Mouse (Mus musculus): ENCODE data around the gene Rtn4ip1. TPM values are rescaled to one million over a fixed set of nuclear protein-coding genes. Genes with fewer than 3 reads are reported as not detected.

The Rtn4ip1 gene
- total RNA-seq (2021) = 10 to 100 TPM; 14.1 TPM
- long read RNA-seq, experiment 1, transcript Rtn4ip1-201 (9 exons, 2,981 nt) = major isoform, 36 of 42 reads
- long read RNA-seq, experiment 1, partial matches to known transcripts = 1 of 42 reads
- long read RNA-seq, experiment 1, other reads (novel, unspliced or antisense) = 5 of 42 reads
- long read RNA-seq, experiment 2, transcript Rtn4ip1-201 (9 exons, 2,981 nt) = major isoform, 24 of 26 reads
- long read RNA-seq, experiment 2, partial matches to known transcripts = 2 of 26 reads
- long read RNA-seq, experiment 2, other reads (novel, unspliced or antisense) = 0 of 26 reads

DNA sequence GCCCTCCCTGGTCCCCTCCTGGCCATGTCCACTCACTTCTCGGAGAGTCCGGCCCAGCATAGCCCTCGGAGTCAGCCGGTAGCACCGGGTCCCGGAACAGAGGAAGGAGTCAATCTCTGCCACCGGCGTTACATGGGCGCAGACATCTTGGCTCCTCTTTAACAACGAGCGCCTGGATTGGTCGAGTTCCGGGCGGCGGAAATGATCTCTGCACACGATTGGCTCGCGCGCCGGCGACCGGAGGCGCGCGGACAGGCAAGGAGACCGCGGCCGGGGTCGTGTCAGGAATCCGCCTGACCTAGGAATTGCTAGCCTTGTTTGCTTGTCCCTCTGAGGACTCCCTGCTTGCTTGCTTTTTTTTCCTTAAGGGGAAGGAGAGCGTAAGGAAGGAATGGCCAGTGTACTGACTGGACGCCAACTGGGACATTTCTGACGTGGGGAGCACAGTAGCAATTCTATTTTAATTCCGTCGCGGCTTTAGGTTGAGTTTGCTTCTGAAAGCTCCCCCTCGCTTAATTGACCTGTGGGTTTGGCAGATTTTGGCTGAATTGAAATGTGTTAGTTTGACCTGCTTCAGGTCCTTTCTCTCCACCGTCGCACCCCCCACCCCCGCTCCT, at the start of gene Rtn4ip1, which contains the start of gene Qrsl1:
Rtn4ip1 (plus strand) TSS at position 230 of the 617 bp plus-strand sequence.
Qrsl1 (minus strand) TSS at position 168 of the 617 bp plus-strand sequence.
- peak within 1 kb of the TSS; percentile 89 for H3K27ac ChIP-seq
- TF ChIP-seq CTCF (IDR thresholded peaks at IDR 0.05) = no peak
- intact Hi-C loops (cut with DNase I) = no loop called here
- peak within 1 kb of the TSS; percentile 88 for H3K4me3 ChIP-seq
- peak; percentile 94 to 96 for DNase-seq (ENCODE audit: extremely low spot score in 1 of 2, low spot score in 2 of 2)

DNA sequence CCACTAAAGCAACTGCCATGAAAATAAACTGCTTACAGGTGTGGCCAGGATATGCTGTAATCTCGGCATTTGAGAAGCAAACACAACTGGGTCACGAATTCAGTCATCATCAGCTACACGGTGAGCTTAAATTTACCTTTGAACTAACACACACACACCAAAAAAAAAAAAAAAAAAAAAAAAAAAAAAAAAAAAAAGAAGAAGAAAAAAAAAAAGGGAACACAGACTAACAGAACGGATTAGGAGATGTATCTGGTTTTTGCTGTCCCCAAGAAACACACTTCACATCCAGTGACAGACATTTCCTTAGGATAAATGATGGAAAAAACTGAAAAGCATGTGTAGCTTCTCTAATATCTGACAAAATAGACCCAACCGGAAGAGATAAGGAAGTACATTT, 49.7 kb upstream of the Rtn4ip1 start:
- intact Hi-C loops (cut with DNase I) = no loop called here
- H3K27ac ChIP-seq = no peak overlapping the region
- DNase-seq (ENCODE audit: extremely low spot score in 1 of 2, low spot score in 2 of 2) = no peak
- TF ChIP-seq CTCF (IDR thresholded peaks at IDR 0.05) = no peak
- H3K4me3 ChIP-seq = no peak overlapping the region

DNA sequence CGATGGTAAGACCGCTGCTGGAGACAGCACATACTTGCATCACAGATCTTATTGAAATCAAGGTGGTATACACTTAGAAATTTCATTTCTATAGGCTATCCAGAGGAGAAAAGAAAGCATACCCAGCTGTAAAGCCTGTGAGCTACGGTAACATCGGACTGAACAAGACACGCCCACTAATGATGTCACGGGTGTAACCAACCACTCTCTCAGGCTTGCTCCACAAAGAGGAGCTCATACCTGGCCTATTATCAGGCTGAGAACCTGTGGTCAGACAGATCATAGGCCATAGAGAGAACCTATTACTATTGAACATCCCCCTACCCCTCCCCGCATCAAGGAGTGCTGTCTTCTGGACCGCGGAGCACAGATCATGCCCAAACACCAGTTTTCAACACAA, 45.7 kb upstream of the Rtn4ip1 start:
- no peak for DNase-seq (ENCODE audit: extremely low spot score in 1 of 2, low spot score in 2 of 2)
- Histone ChIP-seq H3K4me3 (no peak overlapping the region), H3K27ac (no peak overlapping the region)
- TF ChIP-seq CTCF (IDR thresholded peaks at IDR 0.05) = no peak
- intact Hi-C loops (cut with DNase I) = no loop called here

DNA sequence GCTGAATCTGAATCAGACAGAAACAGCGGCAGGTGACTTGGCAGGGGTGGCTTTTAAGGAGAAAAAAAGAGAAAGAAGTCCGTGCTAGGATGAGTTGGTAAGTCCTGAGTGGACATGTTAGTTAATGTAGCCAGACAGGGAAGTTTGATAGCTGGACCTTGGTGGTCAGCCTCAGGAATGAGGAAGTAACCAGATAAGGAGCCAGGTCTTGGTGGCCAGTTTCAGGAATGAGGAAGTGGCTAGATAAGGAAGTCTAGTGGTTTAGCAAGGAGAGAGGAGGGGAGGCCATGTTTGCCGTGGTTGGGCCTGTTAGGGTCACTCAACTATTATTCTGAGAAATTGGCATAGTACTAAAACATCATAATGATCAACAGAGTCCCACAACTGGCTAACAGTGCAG, 45.3 kb upstream of the Rtn4ip1 start:
- no peak for DNase-seq (ENCODE audit: extremely low spot score in 1 of 2, low spot score in 2 of 2)
- H3K27ac ChIP-seq = no peak overlapping the region
- H3K4me3 ChIP-seq = no peak overlapping the region
- intact Hi-C loops (cut with DNase I) = no loop called here
- TF ChIP-seq CTCF (IDR thresholded peaks at IDR 0.05) = no peak

DNA sequence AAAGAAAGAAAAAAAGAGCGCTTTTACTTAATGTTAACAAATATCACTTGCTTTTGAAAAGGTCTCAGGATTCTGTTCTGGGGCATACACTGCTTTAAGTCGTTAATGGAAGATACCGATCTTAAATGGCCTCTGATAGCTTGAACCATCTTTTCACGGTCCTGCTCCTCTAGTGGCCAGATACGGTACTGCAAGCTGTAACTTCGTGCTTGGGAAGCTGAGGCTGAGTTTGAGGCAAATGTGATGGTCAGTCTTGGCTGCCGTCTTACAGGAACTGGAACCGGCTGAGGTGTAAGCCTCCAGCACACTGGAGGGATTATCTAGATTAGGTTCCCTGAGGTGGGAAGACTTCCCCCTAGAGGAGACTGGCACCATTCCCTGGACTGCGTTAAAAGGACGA, 30.9 kb upstream of the Rtn4ip1 start:
- intact Hi-C loops (cut with DNase I) = no loop called here
- DNase-seq (ENCODE audit: extremely low spot score in 1 of 2, low spot score in 2 of 2) = no peak
- peak; percentile 80 for TF ChIP-seq CTCF (IDR thresholded peaks at IDR 0.05)
- Histone ChIP-seq H3K4me3 (no peak overlapping the region), H3K27ac (no peak overlapping the region)

DNA sequence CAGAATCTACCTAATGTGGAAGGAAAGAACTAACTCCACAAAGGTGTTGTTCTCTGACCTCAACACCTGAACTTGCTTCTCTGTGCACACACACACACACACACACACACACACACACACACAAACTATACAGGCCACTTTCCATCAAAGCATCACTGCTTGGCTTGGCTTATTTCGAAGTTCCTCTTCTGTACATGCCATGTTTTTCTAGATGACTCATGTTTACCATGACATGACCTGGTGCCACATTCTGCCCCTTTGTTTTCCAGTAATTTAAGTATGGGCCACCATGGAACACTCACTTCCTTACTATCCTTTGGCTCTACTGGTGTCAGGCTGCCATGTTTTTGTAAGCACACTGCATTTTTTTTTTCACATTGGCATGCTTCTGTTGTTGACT, 30.1 kb upstream of the Rtn4ip1 start:
- intact Hi-C loops (cut with DNase I) = no loop called here
- TF ChIP-seq CTCF (IDR thresholded peaks at IDR 0.05) = no peak
- Histone ChIP-seq H3K4me3 (no peak overlapping the region), H3K27ac (no peak overlapping the region)
- DNase-seq (ENCODE audit: extremely low spot score in 1 of 2, low spot score in 2 of 2) = no peak

DNA sequence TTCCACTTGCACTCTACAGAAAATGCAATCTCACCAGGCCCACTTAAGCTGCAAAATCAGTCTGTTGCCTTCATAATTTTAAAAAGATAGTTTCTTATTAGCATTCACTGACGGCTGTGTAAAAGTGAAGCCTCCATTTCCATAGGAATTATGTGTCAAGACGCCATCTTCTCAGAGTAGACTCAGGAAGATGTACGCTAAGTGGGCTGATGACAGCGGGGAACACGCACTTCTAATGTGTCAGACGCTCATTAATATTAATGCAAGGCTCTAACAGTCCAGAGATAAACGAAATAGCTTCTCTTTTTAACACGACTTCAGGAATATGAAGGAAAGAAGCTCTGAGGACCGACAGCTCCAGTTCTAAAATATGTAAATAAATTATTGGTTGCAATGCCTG, 13.9 kb upstream of the Rtn4ip1 start:
- no peak overlapping the region for H3K27ac ChIP-seq
- no peak for DNase-seq (ENCODE audit: extremely low spot score in 1 of 2, low spot score in 2 of 2)
- TF ChIP-seq CTCF (IDR thresholded peaks at IDR 0.05) = no peak
- H3K4me3 ChIP-seq = no peak overlapping the region
- intact Hi-C loops (cut with DNase I) = no loop called here

DNA sequence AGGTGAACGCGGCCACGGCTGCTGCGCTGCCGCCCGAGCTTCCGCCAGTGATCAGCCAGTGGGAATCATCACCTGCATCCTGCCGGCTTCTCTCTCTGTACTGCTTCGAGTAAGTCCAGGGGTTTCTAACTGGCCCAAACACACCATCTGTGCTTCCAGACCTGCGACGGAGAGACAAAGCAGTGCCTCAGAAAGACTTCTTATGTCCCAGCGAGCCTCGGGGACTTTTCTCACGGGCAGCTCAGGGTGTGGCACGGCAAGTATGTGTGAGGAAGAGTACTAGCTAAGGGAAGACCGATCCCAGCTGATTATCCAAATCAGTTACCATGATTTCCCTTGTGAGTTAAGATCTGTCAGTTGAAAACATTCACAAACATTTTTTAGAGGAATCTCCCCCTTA, 12.6 kb upstream of the Rtn4ip1 start:
- no peak for TF ChIP-seq CTCF (IDR thresholded peaks at IDR 0.05)
- Histone ChIP-seq H3K27ac (no peak overlapping the region), H3K4me3 (no peak overlapping the region)
- DNase-seq (ENCODE audit: extremely low spot score in 1 of 2, low spot score in 2 of 2) = no peak
- intact Hi-C loops (cut with DNase I) = no loop called here

DNA sequence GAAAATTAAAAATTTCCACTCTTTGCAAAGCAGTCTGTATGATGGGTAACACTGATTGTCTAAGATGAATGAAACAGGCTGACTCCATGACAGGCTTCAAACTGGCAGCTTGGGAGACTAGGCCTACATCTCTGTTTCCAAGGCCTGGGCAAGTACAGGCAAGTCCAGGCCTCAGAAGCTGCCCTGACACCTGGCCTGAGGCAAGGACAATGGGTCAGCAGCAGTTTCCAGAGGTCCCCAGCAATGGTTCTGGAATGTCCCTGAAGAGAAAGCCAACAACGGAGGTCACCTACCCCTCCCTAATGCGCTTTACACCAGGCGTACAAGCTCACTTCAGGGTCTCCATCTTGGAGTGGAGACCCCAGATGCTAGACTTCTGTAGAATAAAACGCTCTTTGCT, 8.6 kb upstream of the Rtn4ip1 start:
- H3K27ac ChIP-seq = no peak overlapping the region
- TF ChIP-seq CTCF (IDR thresholded peaks at IDR 0.05) = no peak
- DNase-seq (ENCODE audit: extremely low spot score in 1 of 2, low spot score in 2 of 2) = no peak
- no peak overlapping the region for H3K4me3 ChIP-seq
- intact Hi-C loops (cut with DNase I) = no loop called here

DNA sequence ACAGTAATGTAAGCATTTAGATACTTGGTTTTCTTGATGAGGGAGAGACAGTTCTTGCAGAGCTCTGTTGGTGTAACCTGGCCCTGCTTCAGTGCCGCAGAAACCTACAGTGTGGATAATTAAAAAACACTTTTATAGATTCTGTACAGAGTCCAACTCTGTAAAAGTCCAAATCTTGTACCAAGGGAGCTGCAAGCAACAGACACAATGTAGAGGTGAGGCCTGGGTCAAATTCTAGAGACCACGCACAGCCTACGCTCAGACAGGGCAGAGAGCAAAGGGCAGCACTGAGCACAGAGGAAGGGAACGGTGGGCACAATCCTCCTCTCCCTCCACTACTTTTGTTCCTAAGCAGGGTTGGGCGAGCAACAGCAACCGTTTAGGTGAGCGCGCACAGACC, 5.5 kb upstream of the Rtn4ip1 start:
- no peak for DNase-seq (ENCODE audit: extremely low spot score in 1 of 2, low spot score in 2 of 2)
- no peak for TF ChIP-seq CTCF (IDR thresholded peaks at IDR 0.05)

DNA sequence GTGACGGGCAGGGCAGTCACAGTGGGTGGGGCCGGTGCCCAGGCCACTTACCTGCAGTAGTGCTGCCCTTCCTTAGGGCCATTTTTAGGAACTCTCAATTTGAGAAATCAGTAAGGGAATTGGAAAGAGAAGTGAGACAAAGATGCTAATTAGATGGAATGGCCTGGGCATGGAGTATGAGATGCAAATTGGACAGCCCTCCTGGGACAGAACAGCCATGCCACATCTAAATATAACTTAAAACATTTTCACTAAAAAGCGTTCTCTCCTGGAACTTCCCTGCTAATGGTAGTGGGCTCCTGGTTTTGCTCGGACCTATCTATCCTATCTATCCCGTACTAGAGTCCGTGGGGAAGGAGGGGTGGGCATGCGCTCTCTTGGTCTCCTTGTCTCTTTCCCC, 3.3 kb upstream of the Rtn4ip1 start:
- intact Hi-C loops (cut with DNase I) = no loop called here
- no peak overlapping the region for H3K27ac ChIP-seq
- no peak for TF ChIP-seq CTCF (IDR thresholded peaks at IDR 0.05)
- DNase-seq (ENCODE audit: extremely low spot score in 1 of 2, low spot score in 2 of 2) = no peak
- no peak overlapping the region for H3K4me3 ChIP-seq

More for the DNA sequence above, 5.5 kb upstream of the Rtn4ip1 start:
- no peak overlapping the region for H3K27ac ChIP-seq
- H3K4me3 ChIP-seq = no peak overlapping the region
- intact Hi-C loops (cut with DNase I) = no loop called here

DNA sequence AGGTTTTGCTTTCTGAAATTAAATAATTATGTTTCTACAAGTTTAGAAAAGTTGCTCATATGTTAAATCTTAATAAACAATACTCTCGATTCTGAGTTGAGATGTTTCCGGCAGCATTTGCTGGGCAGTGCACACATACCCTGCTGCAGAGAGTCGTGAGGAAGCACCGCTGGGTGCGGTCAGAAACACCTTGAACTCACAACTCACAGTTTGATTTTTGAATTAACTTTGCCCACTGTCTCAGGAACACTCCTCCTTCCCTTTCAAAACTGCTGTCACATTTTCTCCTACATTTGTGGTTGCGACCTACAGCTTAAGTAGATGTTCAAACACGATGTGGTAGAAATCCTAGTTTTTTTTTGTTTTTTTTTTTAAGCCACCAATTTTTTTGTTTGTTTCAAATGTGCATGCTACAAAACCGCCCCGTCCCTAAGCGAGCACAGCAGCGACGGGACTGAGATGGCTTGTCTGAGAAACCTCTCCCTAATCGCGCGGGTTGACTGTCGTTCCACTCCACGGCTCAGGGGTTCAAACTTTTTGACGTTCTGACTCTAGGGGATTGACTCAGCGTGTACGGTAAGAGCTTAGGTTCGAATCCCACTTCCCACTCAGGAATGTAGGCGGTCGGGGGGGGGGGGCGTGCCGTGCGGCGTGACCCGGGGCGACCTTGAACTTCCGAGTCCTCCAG, 580 bp upstream of the Rtn4ip1 start:
- H3K4me3 ChIP-seq = peak overlapping the region; percentile 88
- DNase-seq (ENCODE audit: extremely low spot score in 1 of 2, low spot score in 2 of 2) = no peak
- intact Hi-C loops (cut with DNase I) = no loop called here

More for the DNA sequence above, 580 bp upstream of the Rtn4ip1 start:
- TF ChIP-seq CTCF (IDR thresholded peaks at IDR 0.05) = no peak; the same call in 1 of the 2 replicates
- H3K27ac ChIP-seq = peak overlapping the region; percentile 89
